Mouse (Mus musculus) CH12.LX (cell line): ENCODE measurements at regions not wholly inside any gene's neighbourhood (a gene's known extent, or its start where the extent isn't known, plus 50 kb on each side); places are given as distances from the start of the nearest gene placed in this dataset.

Experiments used
- CTCF ChIP-seq, 2 experiments: IDR thresholded peaks in 1 of 2; conservative IDR thresholded peaks in 1 of 2; 2 replicates each; pipeline ENCODE4 v1.5.1; 2011 to 2012; ENCODE audit warnings: low read depth in 2 of 2, low read length in 2 of 2, improper control_type of control experiment in 1 of 2, inconsistent platforms in 1 of 2, mild to moderate bottlenecking in 1 of 2, moderate library complexity in 1 of 2
- POLR2A ChIP-seq: IDR thresholded peaks from 2 replicates; pipeline ENCODE4 v1.6.1; 2011; ENCODE audit warnings: low read depth, mild to moderate bottlenecking, improper control_type of control experiment, low read length
- ZC3H11A ChIP-seq: IDR thresholded peaks from 2 replicates; pipeline ENCODE4 v1.6.1; 2012; ENCODE audit warnings: low read depth, mild to moderate bottlenecking, inconsistent platforms, low read length, improper control_type of control experiment
- ZKSCAN1 ChIP-seq: IDR thresholded peaks from 2 replicates; pipeline ENCODE4 v1.6.1; 2012; ENCODE audit warnings: low read depth, inconsistent platforms, low read length, improper control_type of control experiment, borderline replicate concordance
- ZNF384 ChIP-seq: IDR thresholded peaks from 2 replicates; pipeline ENCODE4 v1.6.1; 2012; ENCODE audit warnings: low read depth, low read length, improper control_type of control experiment, inconsistent platforms

- TF ChIP-seq ZKSCAN1 (no peak), POLR2A (no peak), CTCF (conservative IDR thresholded peaks at IDR 0.05 in 1 of 2, IDR thresholded peaks at IDR 0.05 in 1 of 2; ENCODE audit: low read depth in 2 of 2, low read length in 2 of 2) (no peak), ZC3H11A (no peak), ZNF384 (no peak)
These were observed 104.5 kb downstream of the Fam76b start for GRCm38 (mm10) chr9:13932001-13932508.
